ENCODE assay signal across 18 mouse cellular contexts in genomic region chr12:8316541-8316940, GRCm38 (mm10). TPM values are rescaled to one million over a fixed set of nuclear protein-coding genes. Genes with fewer than 3 reads are reported as not detected.
DNase-seq lines count a peak whose midpoint lies in the region; ATAC-seq and TF ChIP-seq lines count a peak whose summit lies in the region.
"Had no signal": no experiment of that assay in that cellular context is flagged by ENCODE, and none has a peak within 500 bp of the region (broad histone marks: within the 10 kb centered on the region; RNA-seq: fewer than 3 reads in every experiment).

No protein-coding gene starts in this region.

- no peaks in the 10 kb centered on the region for H3K9me3 ChIP-seq in kidney, postnatal 0 days (replicated peaks; ENCODE audit: low read length)
- H3K9me3 ChIP-seq in neural tube, embryonic 15.5 days (replicated peaks) = no peaks in the 10 kb centered on the region
- H3K9me3 ChIP-seq: hindbrain, embryonic 12.5 days; limb, embryonic 15.5 days; midbrain, embryonic 10.5 days had no signal

- DNase-seq in kidney, postnatal 0 days (ENCODE audit: low spot score) = no peak
- DNase-seq in kidney, adult 11 months = no peak
- peak; percentile 21 for DNase-seq in thymus, postnatal 14 days
- DNase-seq in thymus, adult 18-20 months = no peak
- peak; percentile 42 for DNase-seq in NIH3T3 (ENCODE audit: low read depth)
- no peak for DNase-seq in cerebellum, adult 11-12 months
- DNase-seq: cerebellum, adult 2 months; gastrocnemius, postnatal 36 days; kidney, adult 8-10 months; lung, postnatal 10 days; right cerebral cortex, postnatal 4 days had no signal

- H3K4me2 ChIP-seq in kidney, postnatal 0 days (ENCODE audit: low read length) = no peak overlapping the region
- no peak overlapping the region for H3K4me2 ChIP-seq in neural tube, embryonic 15.5 days
- H3K4me2 ChIP-seq: hindbrain, embryonic 12.5 days; limb, embryonic 15.5 days had no signal

- no peak overlapping the region for H3K27ac ChIP-seq in kidney, postnatal 0 days
- no peak overlapping the region for H3K27ac ChIP-seq in neural tube, embryonic 15.5 days (replicated peaks)
- H3K27ac ChIP-seq: hindbrain, embryonic 12.5 days; limb, embryonic 15.5 days; midbrain, embryonic 10.5 days had no signal

- H3K4me1 ChIP-seq in kidney, postnatal 0 days (replicated peaks; ENCODE audit: insufficient read depth, low read length) = peaks cover 8% of the 10 kb centered on the region; the same call in 1 of the 2 replicates
- peaks cover 18% of the 10 kb centered on the region for H3K4me1 ChIP-seq in neural tube, embryonic 15.5 days

- H3K9ac ChIP-seq in kidney, postnatal 0 days (ENCODE audit: low read depth, low read length) = no peak overlapping the region
- H3K9ac ChIP-seq in neural tube, embryonic 15.5 days (replicated peaks) = no peak overlapping the region
- H3K9ac ChIP-seq: hindbrain, embryonic 12.5 days; limb, embryonic 15.5 days had no signal

- H3K27me3 ChIP-seq in kidney, postnatal 0 days (ENCODE audit: insufficient read depth, low read length) = 0 out of 2 replicates have a peak, but pooled peaks cover 2% of the 10 kb centered on the region
- 0 out of 2 replicates have a peak, but pooled peaks cover 4% of the 10 kb centered on the region for H3K27me3 ChIP-seq in neural tube, embryonic 15.5 days (replicated peaks)

- peak; percentile 32; the same call in 1 of the 2 replicates for TF ChIP-seq CTCF in kidney, postnatal 0 days (IDR thresholded peaks at IDR 0.05; ENCODE audit: low read depth)

- ATAC-seq in kidney, postnatal 0 days (replicated peaks; ENCODE audit: low FRiP score, low read depth) = no peak
- no peak for ATAC-seq in neural tube, embryonic 15.5 days (ENCODE audit: low FRiP score)

- peaks cover 5% of the 10 kb centered on the region; the same call in 1 of the 2 replicates for H3K36me3 ChIP-seq in kidney, postnatal 0 days (ENCODE audit: insufficient read depth, low read length)
- peaks cover 28% of the 10 kb centered on the region for H3K36me3 ChIP-seq in neural tube, embryonic 15.5 days

- WGBS in kidney, postnatal 0 days = 88% methylated on average over 5 of the region's 5 CpGs
- 78% methylated on average over 5 of the region's 5 CpGs for WGBS in neural tube, embryonic 15.5 days

- H3K4me3 ChIP-seq in kidney, postnatal 0 days (replicated peaks; ENCODE audit: low read depth, low read length) = no peak overlapping the region
- H3K4me3 ChIP-seq in neural tube, embryonic 15.5 days (replicated peaks) = no peak overlapping the region
- H3K4me3 ChIP-seq: hindbrain, embryonic 12.5 days; limb, embryonic 15.5 days; midbrain, embryonic 10.5 days; myocyte had no signal

RNA-seq across cellular contexts. Expression of gene Hs1bp3, which starts 3.3 kb away (rescaled TPM):
- polyA plus RNA-seq in kidney, postnatal 0 days (2015; fragmentation: Nextera tagmentation; extraction: Ambion mirVana) = 10.2 and 12.2 TPM in 2 replicates
- 8.0 and 10.3 TPM in 2 replicates for polyA plus RNA-seq in neural tube, embryonic 15.5 days (2015; fragmentation: Nextera tagmentation; extraction: Ambion mirVana)

RNA-seq across cellular contexts. Expression of gene Gdf7, which starts 14.8 kb away (rescaled TPM):
- 2.3 and 3.1 TPM in 2 replicates for polyA plus RNA-seq in kidney, postnatal 0 days (2015; fragmentation: Nextera tagmentation; extraction: Ambion mirVana)
- 0.14 TPM in 1 of 2 replicates, not detected in the other for polyA plus RNA-seq in neural tube, embryonic 15.5 days (2015; fragmentation: Nextera tagmentation; extraction: Ambion mirVana)
- polyA plus RNA-seq: heart, embryonic 14.5 days; stomach, embryonic 14.5 days had no signal

Comparison
In these comparisons a context has a peak if more than half of its experiments do, and no peak if none do; other contexts are left out.
1. DNase-seq: peak in thymus, postnatal 14 days (single experiment) and NIH3T3 (single experiment); none in kidney, postnatal 0 days (single experiment), kidney, adult 11 months (single experiment), thymus, adult 18-20 months (0 of 2) and cerebellum, adult 11-12 months (single experiment).